Mouse (Mus musculus): ENCODE data around the gene Wdr18. TPM values are rescaled to one million over a fixed set of nuclear protein-coding genes. Genes with fewer than 3 reads are reported as not detected.

The Wdr18 gene
- polyA plus RNA-seq, 1 experiment: 63.2 TPM

GRCm38 (mm10) chr10:79918231-79919078 lies 41.5 kb upstream of the Wdr18 start:
- no peak for TF ChIP-seq CTCF (IDR thresholded peaks at IDR 0.05; ENCODE audit: extremely low read depth, insufficient read depth, low read length)
- TF ChIP-seq POLR2A (IDR thresholded peaks at IDR 0.05; ENCODE audit: extremely low read depth, insufficient read depth, low read length): no peak

GRCm38 (mm10) chr10:79919251-79919849 lies 40.6 kb upstream of the Wdr18 start:
- Histone ChIP-seq H3K27ac (ENCODE audit: insufficient read depth, low read length) (no peak overlapping the region), H3K4me3 (ENCODE audit: insufficient read depth, low read length) (peak overlapping the region; percentile 29; the same call in 1 of the 2 replicates), H3K4me1 (ENCODE audit: control insufficient read depth, insufficient read depth, low read length) (peaks cover 5% of the 10 kb centered on the region)
- no peak for TF ChIP-seq CTCF (IDR thresholded peaks at IDR 0.05; ENCODE audit: extremely low read depth, insufficient read depth, low read length)
- TF ChIP-seq POLR2A (IDR thresholded peaks at IDR 0.05; ENCODE audit: extremely low read depth, insufficient read depth, low read length): no peak

More at GRCm38 (mm10) chr10:79918231-79919078, 41.5 kb upstream of the Wdr18 start:
- no peak overlapping the region for H3K27ac ChIP-seq (ENCODE audit: insufficient read depth, low read length)
- H3K4me3 ChIP-seq (ENCODE audit: insufficient read depth, low read length): peak overlapping the region; percentile 29
- H3K4me1 ChIP-seq (ENCODE audit: control insufficient read depth, insufficient read depth, low read length): peaks cover 5% of the 10 kb centered on the region

- Histone ChIP-seq H3K4me3 (ENCODE audit: insufficient read depth, low read length) (no peak overlapping the region; the same call in 1 of the 2 replicates), H3K27ac (ENCODE audit: insufficient read depth, low read length) (no peak overlapping the region), H3K4me1 (ENCODE audit: control insufficient read depth, insufficient read depth, low read length) (peaks cover 4% of the 10 kb centered on the region)
- TF ChIP-seq CTCF (IDR thresholded peaks at IDR 0.05; ENCODE audit: extremely low read depth, insufficient read depth, low read length) (no peak), POLR2A (IDR thresholded peaks at IDR 0.05; ENCODE audit: extremely low read depth, insufficient read depth, low read length) (no peak)
These were observed 39.7 kb upstream of the Wdr18 start for GRCm38 (mm10) chr10:79920056-79920890.

GRCm38 (mm10) chr10:79920958-79921535 lies 38.9 kb upstream of the Wdr18 start, which contains the start of gene R3hdm4:
R3hdm4 (minus strand) TSS chr10:79921208.
- Histone ChIP-seq H3K27ac (ENCODE audit: insufficient read depth, low read length) (no peak within 1 kb of the TSS), H3K4me1 (ENCODE audit: control insufficient read depth, insufficient read depth, low read length) (0 out of 2 replicates have a peak, but pooled peaks cover 1% of the 10 kb centered on the region), H3K4me3 (ENCODE audit: insufficient read depth, low read length) (peak within 1 kb of the TSS; percentile 13)
- no peak for TF ChIP-seq CTCF (IDR thresholded peaks at IDR 0.05; ENCODE audit: extremely low read depth, insufficient read depth, low read length)
- no peak for TF ChIP-seq POLR2A (IDR thresholded peaks at IDR 0.05; ENCODE audit: extremely low read depth, insufficient read depth, low read length)

GRCm38 (mm10) chr10:79921572-79921971 lies 38.4 kb upstream of the Wdr18 start:
- Histone ChIP-seq H3K4me1 (ENCODE audit: control insufficient read depth, insufficient read depth, low read length) (0 out of 2 replicates have a peak, but pooled peaks cover 1% of the 10 kb centered on the region), H3K4me3 (ENCODE audit: insufficient read depth, low read length) (peak overlapping the region; percentile 13; the same call in 1 of the 2 replicates), H3K27ac (ENCODE audit: insufficient read depth, low read length) (no peak overlapping the region)
- TF ChIP-seq POLR2A (IDR thresholded peaks at IDR 0.05; ENCODE audit: extremely low read depth, insufficient read depth, low read length) (no peak), CTCF (IDR thresholded peaks at IDR 0.05; ENCODE audit: extremely low read depth, insufficient read depth, low read length) (no peak)

- H3K27ac ChIP-seq (ENCODE audit: insufficient read depth, low read length): no peak overlapping the region
These were observed 34.8 kb upstream of the Wdr18 start for GRCm38 (mm10) chr10:79924998-79925784.

GRCm38 (mm10) chr10:79925785-79926490 lies 34.0 kb upstream of the Wdr18 start:
- Histone ChIP-seq H3K27ac (ENCODE audit: insufficient read depth, low read length) (no peak overlapping the region), H3K4me3 (ENCODE audit: insufficient read depth, low read length) (peak overlapping the region; percentile 80), H3K4me1 (ENCODE audit: control insufficient read depth, insufficient read depth, low read length) (no peaks in the 10 kb centered on the region)
- TF ChIP-seq POLR2A (IDR thresholded peaks at IDR 0.05; ENCODE audit: extremely low read depth, insufficient read depth, low read length) (no peak), CTCF (IDR thresholded peaks at IDR 0.05; ENCODE audit: extremely low read depth, insufficient read depth, low read length) (no peak)

More at GRCm38 (mm10) chr10:79924998-79925784, 34.8 kb upstream of the Wdr18 start:
- 0 out of 2 replicates have a peak, but pooled peaks cover 1% of the 10 kb centered on the region for H3K4me1 ChIP-seq (ENCODE audit: control insufficient read depth, insufficient read depth, low read length)
- TF ChIP-seq CTCF (IDR thresholded peaks at IDR 0.05; ENCODE audit: extremely low read depth, insufficient read depth, low read length): peak; percentile 93
- no peak for TF ChIP-seq POLR2A (IDR thresholded peaks at IDR 0.05; ENCODE audit: extremely low read depth, insufficient read depth, low read length)
- H3K4me3 ChIP-seq (ENCODE audit: insufficient read depth, low read length): no peak overlapping the region

All from cortical plate, adult 2 months (tissue).